ENCODE assay signal across 8 mouse cellular contexts in genomic region chr7:60492028-60492995, GRCm38 (mm10).
DNase-seq lines count a peak whose midpoint lies in the region; ATAC-seq and TF ChIP-seq lines count a peak whose summit lies in the region.
"Not testable (repeated sequence)": the region's sequence is repeated elsewhere in the genome, so short reads cannot be mapped to it uniquely, and the experiment has no call there.

No protein-coding gene starts in this region.

- peak; percentile 60 for DNase-seq in adrenal gland, postnatal 14 days
- DNase-seq in embryo, embryonic 11.5 days (ENCODE audit: low read depth, low spot score), result peak; percentile 9
- DNase-seq in gastrocnemius, postnatal 14 days, result peak; percentile 7
- peak; percentile 52 for DNase-seq in hindbrain, postnatal 0 days (ENCODE audit: low spot score)
- DNase-seq in layer of hippocampus, postnatal 25 days (ENCODE audit: extremely low spot score in 1 of 2, low spot score in 1 of 2), result peak; percentile 10 to 21
- DNase-seq in liver, postnatal 0 days, result peak; percentile 16
- DNase-seq in urinary bladder, adult 2 months (ENCODE audit: low spot score), result peak; percentile 25

- H3K9ac ChIP-seq in hindbrain, postnatal 0 days (replicated peaks; ENCODE audit: low read length); liver, postnatal 0 days (replicated peaks); neural tube, embryonic 14.5 days (replicated peaks; ENCODE audit: low read depth, low read length): not testable (repeated sequence)

- H3K4me3 ChIP-seq in hindbrain, postnatal 0 days (ENCODE audit: low read length), result peak overlapping the region; percentile 30
- peak overlapping the region; percentile 17; the same call in 1 of the 2 replicates for H3K4me3 ChIP-seq in liver, postnatal 0 days (ENCODE audit: low read depth, low read length)
- H3K4me3 ChIP-seq in neural tube, embryonic 14.5 days (ENCODE audit: low read depth, low read length), result peak overlapping the region; percentile 24

- not testable (repeated sequence) for H3K27me3 ChIP-seq in hindbrain, postnatal 0 days (ENCODE audit: insufficient read depth, low read length); liver, postnatal 0 days (ENCODE audit: insufficient read depth, low read length); neural tube, embryonic 14.5 days (ENCODE audit: control insufficient read depth, insufficient read depth, low read length)

- ATAC-seq in hindbrain, postnatal 0 days, result peak; percentile 96
- not testable (repeated sequence) for ATAC-seq in liver, postnatal 0 days
- peak; percentile 98 for ATAC-seq in neural tube, embryonic 14.5 days (ENCODE audit: low read depth)

- H3K4me2 ChIP-seq in hindbrain, postnatal 0 days (ENCODE audit: low read depth, low read length), result peak overlapping the region; percentile 31; the same call in 1 of the 2 replicates
- peak overlapping the region; percentile 32; the same call in 1 of the 2 replicates for H3K4me2 ChIP-seq in liver, postnatal 0 days (ENCODE audit: low read depth, low read length)
- H3K4me2 ChIP-seq in neural tube, embryonic 14.5 days (ENCODE audit: low read depth, low read length), result not testable (repeated sequence)

- not testable (repeated sequence) for TF ChIP-seq CTCF in hindbrain, postnatal 0 days (IDR thresholded peaks at IDR 0.05; ENCODE audit: low read depth); liver, postnatal 0 days (IDR thresholded peaks at IDR 0.05; ENCODE audit: low read depth)

- H3K27ac ChIP-seq in hindbrain, postnatal 0 days, result 0 out of 2 replicates have a peak overlapping the region, but pooled peaks have one; percentile 36
- H3K27ac ChIP-seq in liver, postnatal 0 days (ENCODE audit: low read depth); neural tube, embryonic 14.5 days (ENCODE audit: low read depth, low read length): not testable (repeated sequence)

- not testable (repeated sequence) for H3K9me3 ChIP-seq in hindbrain, postnatal 0 days (ENCODE audit: low read length); liver, postnatal 0 days (ENCODE audit: low read length); neural tube, embryonic 14.5 days (ENCODE audit: control insufficient read depth, low read length)

- H3K36me3 ChIP-seq in hindbrain, postnatal 0 days (ENCODE audit: insufficient read depth, low read length); liver, postnatal 0 days (replicated peaks; ENCODE audit: insufficient read depth, low read length); neural tube, embryonic 14.5 days (ENCODE audit: control insufficient read depth, insufficient read depth, low read length): not testable (repeated sequence)

- intact Hi-C loops in gastrocnemius, postnatal 14 days (cut with DNase I; ENCODE audit: low total_unique reads), result not testable (repeated sequence)

- TF ChIP-seq EP300 in liver, postnatal 0 days (IDR thresholded peaks at IDR 0.05; ENCODE audit: low read depth), result not testable (repeated sequence)

- WGBS in hindbrain, postnatal 0 days, result 22% methylated on average over 39 of the region's 39 CpGs
- 14% methylated on average over 39 of the region's 39 CpGs for WGBS in liver, postnatal 0 days (ENCODE audit: insufficient replicate concordance)
- WGBS in neural tube, embryonic 14.5 days, result 17% methylated on average over 39 of the region's 39 CpGs

- H3K4me1 ChIP-seq in hindbrain, postnatal 0 days (ENCODE audit: insufficient read depth, low read length); liver, postnatal 0 days (ENCODE audit: insufficient read depth); neural tube, embryonic 14.5 days (ENCODE audit: control insufficient read depth, insufficient read depth, low read length): not testable (repeated sequence)

Comparison
In these comparisons a context has a peak if more than half of its experiments do, and no peak if none do; other contexts are left out.
1. DNase-seq: peak in every context shown above with its lines; median percentile 60 in adrenal gland, postnatal 14 days; 52 in hindbrain, postnatal 0 days; 25 in urinary bladder, adult 2 months; 16 in liver, postnatal 0 days; 16 in layer of hippocampus, postnatal 25 days; 9 in embryo, embryonic 11.5 days; 7 in gastrocnemius, postnatal 14 days.